Mouse (Mus musculus): Measurements from ENCODE around the gene Eef2kmt. TPM values are rescaled to one million over a fixed set of nuclear protein-coding genes. Genes with fewer than 3 reads are reported as not detected.
A peak's percentile ranks its signal among the peaks of the same experiment; 100 is the strongest.
"Not testable (repeated sequence)": the region's sequence is repeated elsewhere in the genome, so short reads cannot be mapped to it uniquely, and the experiment has no call there.

Eef2kmt gene
- total and polyA plus RNA-seq, 2 experiments = 7.2 to 22.4 TPM

- DNase-seq (ENCODE audit: extremely low read depth, low read depth, low spot score) = peak; percentile 84
- Histone ChIP-seq H3K36me3 (ENCODE audit: control insufficient read depth, insufficient read depth, low read length) (no peaks in the 10 kb centered on the region), H3K4me1 (ENCODE audit: control insufficient read depth, insufficient read depth, low read length) (peaks cover 6% of the 10 kb centered on the region; the same call in 1 of the 2 replicates), H3K79me2 (ENCODE audit: control insufficient read depth, insufficient read depth, low read length) (0 out of 2 replicates have a peak, but pooled peaks cover 4% of the 10 kb centered on the region), H3K4me3 (ENCODE audit: insufficient read depth, low read depth, low read length) (peak within 1 kb of the TSS; percentile 74), H3K27me3 (ENCODE audit: control insufficient read depth, insufficient read depth, low read length) (no peaks in the 10 kb centered on the region), H3K27ac (replicated peaks; ENCODE audit: insufficient read depth, low read depth, low read length) (peak within 1 kb of the TSS; percentile 26; the same call in 1 of the 2 replicates), H3K9ac (ENCODE audit: low read depth, low read length) (peak within 1 kb of the TSS; percentile 82)
- 1% methylated on average over 47 of the region's 47 CpGs for WGBS
- TF ChIP-seq CTCF (IDR thresholded peaks at IDR 0.05; ENCODE audit: low read depth, low read length) (no peak), POLR2A (IDR thresholded peaks at IDR 0.05; ENCODE audit: extremely low read depth, insufficient read depth, low read length) (peak; percentile 98)
These were observed 22.1 kb downstream of the Eef2kmt start, which contains the start of gene Alg1 for GRCm38 (mm10) chr16:5233418-5234313. Alg1 (plus strand) TSS chr16:5233621.

DNA sequence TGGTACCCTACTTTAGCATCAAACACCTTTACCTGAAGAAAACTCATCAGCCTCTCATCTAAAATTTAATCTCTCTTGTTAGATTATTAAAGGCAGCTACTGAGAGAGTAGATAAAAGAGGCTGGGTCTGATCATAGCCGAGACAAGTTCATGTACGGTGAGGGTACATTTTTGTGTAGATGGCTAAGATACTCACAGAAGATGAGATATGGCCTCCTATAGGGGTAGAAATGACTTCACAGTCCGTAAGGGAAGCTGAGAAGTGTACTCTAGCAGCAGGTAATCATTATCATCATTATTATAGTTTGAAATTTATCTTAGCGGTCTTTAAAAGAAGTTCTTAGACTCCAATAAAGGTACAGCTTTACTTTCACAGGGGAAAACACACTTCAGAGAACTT is 22.8 kb downstream of the Eef2kmt start:
- TF ChIP-seq POLR2A (IDR thresholded peaks at IDR 0.05; ENCODE audit: extremely low read depth, insufficient read depth, low read length) (no peak), CTCF (IDR thresholded peaks at IDR 0.05; ENCODE audit: low read depth, low read length) (no peak)
- Histone ChIP-seq H3K4me3 (ENCODE audit: insufficient read depth, low read depth, low read length) (no peak overlapping the region), H3K4me1 (ENCODE audit: control insufficient read depth, insufficient read depth, low read length) (peaks cover 6% of the 10 kb centered on the region; the same call in 1 of the 2 replicates), H3K27me3 (ENCODE audit: control insufficient read depth, insufficient read depth, low read length) (no peaks in the 10 kb centered on the region), H3K79me2 (ENCODE audit: control insufficient read depth, insufficient read depth, low read length) (0 out of 2 replicates have a peak, but pooled peaks cover 4% of the 10 kb centered on the region), H3K27ac (replicated peaks; ENCODE audit: insufficient read depth, low read depth, low read length) (no peak overlapping the region), H3K36me3 (ENCODE audit: control insufficient read depth, insufficient read depth, low read length) (no peaks in the 10 kb centered on the region), H3K9ac (ENCODE audit: low read depth, low read length) (no peak overlapping the region)
- WGBS = 76% methylated on average over 4 of the region's 4 CpGs
- DNase-seq (ENCODE audit: extremely low read depth, low read depth, low spot score) = no peak

- DNase-seq (ENCODE audit: extremely low read depth, low read depth, low spot score); H3K79me2 ChIP-seq (ENCODE audit: control insufficient read depth, insufficient read depth, low read length); H3K27ac ChIP-seq (replicated peaks; ENCODE audit: insufficient read depth, low read depth, low read length); H3K9ac ChIP-seq (ENCODE audit: low read depth, low read length); H3K36me3 ChIP-seq (ENCODE audit: control insufficient read depth, insufficient read depth, low read length); H3K4me3 ChIP-seq (ENCODE audit: insufficient read depth, low read depth, low read length); H3K4me1 ChIP-seq (ENCODE audit: control insufficient read depth, insufficient read depth, low read length); H3K27me3 ChIP-seq (ENCODE audit: control insufficient read depth, insufficient read depth, low read length): not testable (repeated sequence)
- WGBS = 90% methylated on average over 3 of the region's 3 CpGs
These were observed 27.7 kb downstream of the Eef2kmt start for GRCm38 (mm10) chr16:5228103-5228502.

DNA sequence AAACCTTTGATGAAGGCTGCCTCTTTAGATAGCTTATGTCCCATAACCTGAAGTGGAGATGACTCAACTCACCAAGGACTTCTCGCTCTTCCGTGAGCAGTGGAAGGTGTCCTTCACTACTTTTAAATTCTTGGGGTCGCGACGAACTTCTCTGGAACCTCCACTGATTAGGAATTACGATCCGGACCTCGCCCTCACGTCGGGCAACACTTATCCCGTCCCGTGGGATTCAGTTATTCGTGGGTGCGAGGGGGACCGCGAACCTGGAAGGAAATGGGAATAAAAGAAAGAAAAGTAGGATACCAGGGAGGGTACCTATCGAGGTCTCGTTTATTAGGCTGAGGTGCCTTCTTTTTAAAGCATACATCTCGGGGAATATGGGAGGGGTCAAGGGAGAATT is 28.3 kb downstream of the Eef2kmt start:
- H3K4me1 ChIP-seq (ENCODE audit: control insufficient read depth, insufficient read depth, low read length) = not testable (repeated sequence)

GRCm38 (mm10) chr16:5226534-5226933 is 29.2 kb downstream of the Eef2kmt start:
- not testable (repeated sequence) for H3K27ac ChIP-seq (replicated peaks; ENCODE audit: insufficient read depth, low read depth, low read length); H3K4me1 ChIP-seq (ENCODE audit: control insufficient read depth, insufficient read depth, low read length); H3K36me3 ChIP-seq (ENCODE audit: control insufficient read depth, insufficient read depth, low read length); H3K79me2 ChIP-seq (ENCODE audit: control insufficient read depth, insufficient read depth, low read length); H3K9ac ChIP-seq (ENCODE audit: low read depth, low read length); DNase-seq (ENCODE audit: extremely low read depth, low read depth, low spot score); H3K27me3 ChIP-seq (ENCODE audit: control insufficient read depth, insufficient read depth, low read length); H3K4me3 ChIP-seq (ENCODE audit: insufficient read depth, low read depth, low read length)
- WGBS = 0% methylated on average over 1 of the region's 1 CpGs

More for the DNA sequence above, 28.3 kb downstream of the Eef2kmt start:
- not testable (repeated sequence) for DNase-seq (ENCODE audit: extremely low read depth, low read depth, low spot score); H3K27ac ChIP-seq (replicated peaks; ENCODE audit: insufficient read depth, low read depth, low read length); H3K79me2 ChIP-seq (ENCODE audit: control insufficient read depth, insufficient read depth, low read length); H3K4me3 ChIP-seq (ENCODE audit: insufficient read depth, low read depth, low read length); H3K36me3 ChIP-seq (ENCODE audit: control insufficient read depth, insufficient read depth, low read length); H3K9ac ChIP-seq (ENCODE audit: low read depth, low read length); H3K27me3 ChIP-seq (ENCODE audit: control insufficient read depth, insufficient read depth, low read length)
- WGBS = 90% methylated on average over 19 of the region's 19 CpGs

DNA sequence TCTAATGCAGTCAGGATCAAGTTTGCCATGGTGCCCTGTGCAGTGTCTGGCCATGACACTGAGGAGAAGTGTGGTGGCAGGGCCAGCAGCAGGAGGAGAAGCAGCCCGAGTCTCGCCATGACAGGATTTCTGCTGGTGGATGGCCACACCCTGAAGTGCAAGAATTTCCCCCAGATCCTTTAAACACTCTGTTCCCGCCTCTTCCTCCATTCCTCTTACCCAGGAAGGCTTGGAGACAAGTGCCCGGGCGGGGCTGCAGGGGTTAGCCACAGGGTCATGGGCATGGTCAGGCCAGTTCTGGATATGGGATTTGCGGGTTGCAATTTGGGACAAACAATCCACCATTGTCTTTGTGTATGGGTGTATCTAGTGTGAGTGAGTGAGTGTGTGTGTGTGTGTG is 33.6 kb downstream of the Eef2kmt start, which contains the start of gene AU021092:
Gene AU021092, minus strand, starts transcription at position 160 of the 400 bp plus-strand sequence.
- 68% methylated on average over 6 of the region's 6 CpGs for WGBS
- H3K4me1 ChIP-seq (ENCODE audit: control insufficient read depth, insufficient read depth, low read length) = no peaks in the 10 kb centered on the region
- no peak within 1 kb of the TSS for H3K27ac ChIP-seq (replicated peaks; ENCODE audit: insufficient read depth, low read depth, low read length)
- H3K4me3 ChIP-seq (ENCODE audit: insufficient read depth, low read depth, low read length) = peak within 1 kb of the TSS; percentile 27
- no peak for DNase-seq (ENCODE audit: extremely low read depth, low read depth, low spot score)
- H3K9ac ChIP-seq (ENCODE audit: low read depth, low read length) = no peak within 1 kb of the TSS
- no peaks in the 10 kb centered on the region for H3K27me3 ChIP-seq (ENCODE audit: control insufficient read depth, insufficient read depth, low read length)
- no peaks in the 10 kb centered on the region for H3K36me3 ChIP-seq (ENCODE audit: control insufficient read depth, insufficient read depth, low read length)
- TF ChIP-seq CTCF (IDR thresholded peaks at IDR 0.05; ENCODE audit: low read depth, low read length) (no peak), POLR2A (IDR thresholded peaks at IDR 0.05; ENCODE audit: extremely low read depth, insufficient read depth, low read length) (no peak)
- no peaks in the 10 kb centered on the region for H3K79me2 ChIP-seq (ENCODE audit: control insufficient read depth, insufficient read depth, low read length)

Measured in liver, adult 2 months (tissue).